In genomic region chr12:111945115-111945514, GRCm38 (mm10) we compare ENCODE assay signal across 8 mouse cellular contexts. TPM values are rescaled to one million over a fixed set of nuclear protein-coding genes. Genes with fewer than 3 reads are reported as not detected.
DNase-seq lines count a peak whose midpoint lies in the region; ATAC-seq lines count a peak whose summit lies in the region.
"Had no signal": no experiment of that assay in that cellular context is flagged by ENCODE, and none has a peak within 500 bp of the region (broad histone marks: within the 10 kb centered on the region; RNA-seq: fewer than 3 reads in every experiment).

No protein-coding gene starts in this region.

- peak overlapping the region; percentile 65 for H3K27ac ChIP-seq in intestine, embryonic 14.5 days (ENCODE audit: low read depth)
- H3K27ac ChIP-seq in liver, embryonic 16.5 days (ENCODE audit: low read length): peak overlapping the region; percentile 70

- H3K9ac ChIP-seq in intestine, embryonic 14.5 days (ENCODE audit: low read length): no peak overlapping the region
- H3K9ac ChIP-seq in liver, embryonic 16.5 days (ENCODE audit: low read depth, low read length): 0 out of 2 replicates have a peak overlapping the region, but pooled peaks have one; percentile 12

- peak; percentile 10 for ATAC-seq in common myeloid progenitor, adult 5-6 weeks (replicated peaks; ENCODE audit: low read depth, poor library complexity, severe bottlenecking)
- no peak for ATAC-seq in intestine, embryonic 14.5 days (replicated peaks; ENCODE audit: low FRiP score, low TSS enrichment, low read depth)
- peak; percentile 43 for ATAC-seq in liver, embryonic 16.5 days (ENCODE audit: low read depth)

- no peaks in the 10 kb centered on the region for H3K36me3 ChIP-seq in intestine, embryonic 14.5 days (ENCODE audit: control insufficient read depth, insufficient read depth, low read length)
- no peaks in the 10 kb centered on the region for H3K36me3 ChIP-seq in liver, embryonic 16.5 days (ENCODE audit: control insufficient read depth, insufficient read depth)

- H3K27me3 ChIP-seq in intestine, embryonic 14.5 days (replicated peaks; ENCODE audit: control insufficient read depth, insufficient read depth, low read length): no peaks in the 10 kb centered on the region
- no peaks in the 10 kb centered on the region for H3K27me3 ChIP-seq in liver, embryonic 16.5 days (ENCODE audit: control insufficient read depth, insufficient read depth, low read depth, low read length)

- WGBS in intestine, embryonic 14.5 days: 30% methylated on average over 8 of the region's 8 CpGs
- WGBS in liver, embryonic 16.5 days (ENCODE audit: insufficient replicate concordance): 2% methylated on average over 8 of the region's 8 CpGs

- H3K4me3 ChIP-seq in intestine, embryonic 14.5 days (ENCODE audit: low read depth, low read length): no peak overlapping the region
- H3K4me3 ChIP-seq in liver, embryonic 16.5 days (ENCODE audit: low read depth, low read length): no peak overlapping the region

- DNase-seq in MN1 (ENCODE audit: low spot score): peak; percentile 44
- no peak for DNase-seq in intestine, embryonic 14.5 days (ENCODE audit: low spot score)
- no peak for DNase-seq in left cerebral cortex, adult 18-20 months (ENCODE audit: low spot score in 2 of 2)
- DNase-seq in gastrocnemius, postnatal 4 days (ENCODE audit: low spot score in 2 of 2): no peak
- DNase-seq in natural killer cell, adult 2 months (ENCODE audit: low spot score in 2 of 2): no peak

- no peak overlapping the region for H3K4me2 ChIP-seq in intestine, embryonic 14.5 days (ENCODE audit: low read length)
- peak overlapping the region; percentile 34; the same call in 1 of the 2 replicates for H3K4me2 ChIP-seq in liver, embryonic 16.5 days (ENCODE audit: low read depth, low read length)

- peaks cover 25% of the 10 kb centered on the region for H3K4me1 ChIP-seq in intestine, embryonic 14.5 days (replicated peaks; ENCODE audit: control insufficient read depth, insufficient read depth, low read length)
- peaks cover 23% of the 10 kb centered on the region for H3K4me1 ChIP-seq in liver, embryonic 16.5 days (ENCODE audit: control insufficient read depth, low read depth, low read length)

- H3K9me3 ChIP-seq in intestine, embryonic 14.5 days (ENCODE audit: control insufficient read depth, low read length): no peaks in the 10 kb centered on the region
- no peaks in the 10 kb centered on the region for H3K9me3 ChIP-seq in liver, embryonic 16.5 days (replicated peaks; ENCODE audit: control insufficient read depth, low read length)

RNA-seq across cellular contexts. Expression of gene Atp5mpl, which starts 21.7 kb away (rescaled TPM):
- total RNA-seq in common myeloid progenitor, adult 5-6 weeks (2017): 466 and 542 TPM in 2 replicates
- polyA plus RNA-seq in intestine, embryonic 14.5 days (2014; fragmentation: Nextera tagmentation; extraction: Ambion mirVana): 845 and 1,000 TPM in 2 replicates
- polyA plus RNA-seq in liver, embryonic 16.5 days (2015; fragmentation: Nextera tagmentation; extraction: Ambion mirVana): 457 and 494 TPM in 2 replicates
- 100 to 1,000 TPM; 353 to 384 TPM for total RNA-seq in left cerebral cortex, adult 18-20 months (2021)
- 100 to 1,000 TPM; 830 to 852 TPM for total RNA-seq in gastrocnemius, postnatal 4 days (2021)

RNA-seq across cellular contexts. Expression of gene Tdrd9, which starts 26.2 kb away (rescaled TPM):
- total RNA-seq in common myeloid progenitor, adult 5-6 weeks (2017): 0.09 TPM in 1 of 2 replicates, not detected in the other
- 0.28 and 0.73 TPM in 2 replicates for polyA plus RNA-seq in intestine, embryonic 14.5 days (2014; fragmentation: Nextera tagmentation; extraction: Ambion mirVana)
- polyA plus RNA-seq in liver, embryonic 16.5 days (2015; fragmentation: Nextera tagmentation; extraction: Ambion mirVana): 0.07 and 0.14 TPM in 2 replicates
- under 1 TPM; 0.26 to 0.33 TPM for total RNA-seq in left cerebral cortex, adult 18-20 months (2021)
- under 1 TPM; 0.44 to 0.49 TPM for total RNA-seq in gastrocnemius, postnatal 4 days (2021)

RNA-seq across cellular contexts. Expression of gene Rd3l, which starts 36.0 kb away (rescaled TPM):
- not detected in 2 replicates for total RNA-seq in common myeloid progenitor, adult 5-6 weeks (2017)
- not detected in 2 replicates for polyA plus RNA-seq in intestine, embryonic 14.5 days (2014; fragmentation: Nextera tagmentation; extraction: Ambion mirVana)
- 0.09 TPM in 1 of 2 replicates, not detected in the other for polyA plus RNA-seq in liver, embryonic 16.5 days (2015; fragmentation: Nextera tagmentation; extraction: Ambion mirVana)
- total RNA-seq in left cerebral cortex, adult 18-20 months (2021): under 1 TPM in 1 of 2 experiments, not detected in 1; 0.37 TPM
- not detected for total RNA-seq in gastrocnemius, postnatal 4 days (2021)
- polyA plus RNA-seq: embryonic facial prominence, embryonic 11.5 days had no signal

RNA-seq across cellular contexts. Expression of gene Ppp1r13b, which starts 37.2 kb away (rescaled TPM):
- 12.7 and 18.3 TPM in 2 replicates for total RNA-seq in common myeloid progenitor, adult 5-6 weeks (2017)
- polyA plus RNA-seq in intestine, embryonic 14.5 days (2014; fragmentation: Nextera tagmentation; extraction: Ambion mirVana): 22.3 and 29.1 TPM in 2 replicates
- 1.4 and 1.9 TPM in 2 replicates for polyA plus RNA-seq in liver, embryonic 16.5 days (2015; fragmentation: Nextera tagmentation; extraction: Ambion mirVana)
- total RNA-seq in left cerebral cortex, adult 18-20 months (2021): 10 to 100 TPM; 58.8 to 67.3 TPM
- total RNA-seq in gastrocnemius, postnatal 4 days (2021): 10 to 100 TPM; 13.1 to 15.8 TPM
